Mouse (Mus musculus) kidney, adult 2 months (tissue): ENCODE measurements at regions not wholly inside any gene's neighbourhood (a gene's known extent, or its start where the extent isn't known, plus 50 kb on each side); places are given as distances from the start of the nearest gene placed in this dataset.

Experiments used
- CTCF ChIP-seq: fragments of 200-500 bp; conservative IDR thresholded peaks from 2 replicates; pipeline ENCODE4 v1.5.1; 2011; ENCODE audit warnings: low read depth, mild to moderate bottlenecking, control low read depth, low read length, moderate library complexity, mixed read lengths; ENCODE audit not compliant: insufficient read depth, insufficient read length
- POLR2A ChIP-seq: fragments of 200-500 bp; IDR thresholded peaks from one replicate; pipeline ENCODE4 v1.6.1; 2011; ENCODE audit warnings: low read depth, low read length, control low read depth

DNA sequence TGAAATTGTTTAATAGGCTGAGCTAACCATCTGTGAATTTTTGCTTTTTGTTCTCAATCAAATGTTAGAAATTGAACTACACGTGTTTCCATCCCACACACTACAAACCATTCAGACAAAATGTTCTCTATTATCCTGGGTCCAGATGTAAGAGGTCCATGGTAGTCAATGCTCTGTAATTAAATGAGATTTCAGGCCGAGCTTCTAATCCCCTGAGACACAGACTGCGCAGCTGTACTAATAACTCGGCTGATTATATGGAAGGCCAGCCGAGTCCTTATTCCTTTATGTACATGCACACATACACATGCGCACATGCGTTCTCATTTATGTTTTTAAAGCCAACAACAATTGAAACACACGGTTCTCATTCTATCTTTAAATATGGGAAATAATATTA, 118.3 kb upstream of the Slc25a13 start:
- TF ChIP-seq CTCF, result no peak
- TF ChIP-seq POLR2A, result no peak
